Mouse (Mus musculus): ENCODE results near the gene Tspan8.
A peak's percentile ranks its signal among the peaks of the same experiment; 100 is the strongest.
"Not testable (repeated sequence)": the region's sequence is repeated elsewhere in the genome, so short reads cannot be mapped to it uniquely, and the experiment has no call there.

Gene Tspan8

DNA sequence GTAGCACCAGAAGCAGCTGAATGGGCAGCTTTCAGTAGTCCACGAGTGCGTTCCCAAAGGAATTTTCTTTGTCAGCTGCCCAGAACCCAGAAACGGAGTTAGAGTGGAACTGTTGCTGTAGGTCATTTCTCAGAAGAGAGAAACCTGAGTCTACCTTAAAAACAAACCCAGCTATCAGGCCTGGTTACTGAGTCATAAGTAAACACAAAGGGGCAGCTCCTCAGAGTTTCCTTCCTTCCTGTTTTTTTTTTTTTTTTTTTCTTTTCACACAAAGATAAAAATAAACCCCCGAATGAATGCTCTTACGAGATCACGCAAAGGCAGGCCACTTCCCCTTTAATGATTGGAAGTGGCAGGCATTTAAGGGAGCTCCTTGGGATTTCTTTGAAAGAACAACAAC is at the start of gene Tspan8:
Gene Tspan8 (plus strand): TSS at position 322 of the 400 bp plus-strand sequence.
- no peak for DNase-seq

DNA sequence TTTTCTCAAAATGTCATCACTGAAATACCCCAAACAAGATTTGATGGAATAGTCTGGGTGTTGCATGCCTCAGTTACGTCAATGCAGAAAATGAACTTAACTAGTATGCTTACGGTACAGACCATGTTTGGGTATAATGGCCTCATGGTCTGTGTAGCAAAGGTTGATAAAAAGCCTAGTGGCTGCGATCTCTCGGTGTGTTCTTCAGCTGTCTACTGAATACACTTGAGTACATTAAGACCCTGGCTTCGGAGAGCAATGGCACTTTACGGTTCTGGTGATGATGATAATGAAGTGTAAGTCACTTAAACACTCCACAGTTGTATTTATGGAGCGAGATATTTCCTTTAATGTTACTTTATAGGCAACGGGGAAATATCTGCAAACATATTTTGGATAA is 46.6 kb upstream of the Tspan8 start:
- no peak for DNase-seq

DNA sequence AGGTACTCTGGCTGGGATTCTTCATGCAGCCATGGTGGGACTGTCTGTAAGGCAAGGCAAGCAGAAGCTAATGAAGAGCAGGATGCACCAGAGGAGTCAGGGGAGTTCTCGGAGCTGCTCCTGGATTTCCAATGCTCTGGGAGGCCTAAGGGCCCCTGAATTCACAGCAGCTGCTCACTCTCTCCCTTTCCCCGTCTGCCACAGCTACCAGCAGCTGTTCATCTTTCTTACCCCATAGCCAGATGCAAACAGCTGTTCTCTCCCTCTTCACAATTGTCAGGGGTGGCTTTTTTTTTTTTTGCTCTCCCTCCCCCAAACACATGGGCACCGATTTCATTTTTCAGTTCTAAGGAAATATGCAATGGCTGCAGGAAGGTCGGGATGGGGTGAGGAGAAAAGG is 42.2 kb upstream of the Tspan8 start:
- DNase-seq, result no peak

DNA sequence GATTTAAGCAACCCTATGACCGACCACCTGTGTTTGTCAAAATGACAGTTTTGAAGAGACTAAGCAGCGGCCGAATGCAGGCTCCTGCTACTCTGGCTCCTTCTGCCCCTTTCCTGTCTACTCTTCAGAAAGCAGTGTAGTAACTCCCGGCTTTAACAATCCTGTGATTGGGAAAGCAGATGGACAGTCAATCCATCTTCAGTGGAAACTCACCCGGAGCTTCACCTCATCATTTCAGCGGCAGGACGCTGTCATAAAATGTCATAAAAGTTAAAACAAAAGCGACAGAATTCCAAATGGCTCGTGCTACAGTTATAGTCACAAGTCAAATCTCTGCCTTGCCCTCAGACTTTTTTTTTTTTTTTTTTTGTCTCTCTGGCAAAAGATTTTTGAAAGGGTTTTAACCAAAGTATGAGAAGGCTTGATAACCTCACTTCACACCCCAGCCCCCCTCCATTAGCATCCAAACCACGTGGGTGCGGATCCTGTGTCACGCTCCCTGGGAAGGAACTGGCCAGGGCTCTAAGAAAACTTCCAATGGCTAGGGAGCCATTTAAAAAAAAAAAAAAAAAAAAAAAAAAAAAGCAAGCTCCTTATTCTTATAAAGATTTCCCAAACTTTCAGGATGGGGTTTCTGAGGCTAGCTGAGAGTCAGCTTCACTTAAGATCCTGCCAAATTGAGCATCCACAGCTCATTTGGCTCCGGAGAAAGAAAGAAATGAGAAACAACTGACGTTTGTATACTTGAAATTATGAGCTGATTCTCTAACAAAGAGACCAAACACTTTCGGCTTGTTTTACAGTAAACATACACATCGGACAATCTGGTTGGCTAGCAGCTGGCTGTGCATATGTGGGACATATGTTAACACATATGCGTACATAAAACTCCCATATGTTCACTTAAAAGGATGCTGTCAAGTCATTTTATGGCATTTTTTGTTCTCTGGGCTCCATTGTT is 40.4 kb upstream of the Tspan8 start:
- no peak for DNase-seq

DNA sequence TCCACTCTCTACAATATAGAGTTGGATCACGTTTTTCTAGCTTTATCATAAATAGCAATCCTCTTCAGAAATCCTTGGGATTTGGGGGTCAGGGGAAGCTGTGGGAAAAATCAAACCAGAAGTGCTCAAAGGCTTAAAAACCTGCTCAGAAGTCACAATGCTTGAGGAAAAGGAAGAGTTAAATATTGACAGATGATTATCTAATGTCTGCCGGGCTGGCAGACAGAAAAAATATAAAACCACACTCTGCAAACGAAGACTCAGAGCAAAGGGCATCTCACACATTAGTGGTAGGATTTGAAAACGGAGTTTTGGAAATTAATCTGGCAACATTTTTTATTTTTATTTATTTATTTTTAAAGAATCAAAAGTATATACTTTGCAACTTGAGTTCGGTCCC is 39.3 kb upstream of the Tspan8 start:
- no peak for DNase-seq

DNA sequence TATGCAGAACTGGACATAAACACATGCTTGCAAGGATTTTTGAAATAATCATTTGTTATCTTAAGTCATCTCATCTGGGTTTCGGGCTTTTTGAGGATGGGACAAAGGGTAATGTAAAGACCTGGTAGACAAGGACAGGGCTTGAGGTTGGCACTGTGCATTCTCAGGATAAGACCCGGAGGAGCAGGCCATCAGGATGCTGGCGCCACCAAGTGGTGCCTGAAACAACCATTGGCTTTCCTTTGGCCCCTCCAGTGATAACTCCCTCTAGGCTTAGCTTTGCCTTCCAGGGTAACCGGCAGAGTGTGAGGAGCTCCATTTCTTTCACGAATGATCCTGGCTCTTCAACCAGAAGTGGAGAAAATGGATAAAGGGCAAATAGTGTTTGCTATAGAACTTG is 38.0 kb upstream of the Tspan8 start:
- DNase-seq, result peak; percentile 28

DNA sequence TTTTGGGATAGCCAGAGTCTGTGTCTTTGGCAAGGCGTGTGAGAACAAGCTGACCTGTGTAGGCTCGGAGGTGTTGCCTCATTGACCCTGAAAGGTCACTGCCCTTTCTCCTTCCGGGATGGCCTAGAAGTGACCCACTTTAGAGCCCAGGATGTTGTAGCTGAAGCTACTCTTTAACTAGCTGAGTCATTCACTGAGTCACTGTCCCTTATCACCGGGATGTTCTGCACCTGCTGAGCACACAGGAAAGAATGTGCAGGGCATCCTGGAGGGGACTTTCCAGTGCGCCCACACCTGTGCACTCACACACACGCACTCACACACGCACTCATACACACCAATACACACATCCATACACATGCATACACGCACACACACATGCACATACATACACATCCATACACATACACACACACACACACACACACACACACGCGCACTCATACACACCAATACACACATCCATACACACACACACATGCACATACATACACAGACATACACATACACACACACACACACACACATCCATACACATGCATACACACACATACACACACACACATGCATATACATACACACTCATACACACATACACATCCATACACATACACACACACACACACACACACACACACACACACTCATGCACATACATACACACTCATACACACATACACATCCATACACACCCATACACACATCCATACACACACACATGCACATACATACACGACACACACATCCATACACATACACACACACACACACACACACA is 36.2 kb upstream of the Tspan8 start:
- DNase-seq, result peak; percentile 43

DNA sequence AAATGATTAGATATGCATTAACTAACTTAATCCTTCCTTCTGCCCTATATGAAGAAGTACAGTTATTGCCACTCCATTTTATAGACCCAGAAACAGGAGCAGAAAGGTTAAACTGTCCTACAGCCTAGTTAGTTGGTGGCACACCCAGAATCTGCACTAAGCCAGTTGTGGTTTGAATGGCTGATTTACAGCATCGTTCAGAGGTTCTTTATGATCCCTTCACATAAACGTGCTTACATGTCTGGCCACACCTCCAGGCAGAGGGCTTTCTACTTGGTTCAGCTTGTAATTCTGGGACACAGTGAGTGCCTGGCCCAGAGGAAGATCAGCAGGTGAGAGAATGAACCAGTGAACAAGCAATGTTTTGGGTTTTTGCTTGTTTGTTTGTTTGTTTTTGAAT is 33.4 kb upstream of the Tspan8 start:
- no peak for DNase-seq

DNA sequence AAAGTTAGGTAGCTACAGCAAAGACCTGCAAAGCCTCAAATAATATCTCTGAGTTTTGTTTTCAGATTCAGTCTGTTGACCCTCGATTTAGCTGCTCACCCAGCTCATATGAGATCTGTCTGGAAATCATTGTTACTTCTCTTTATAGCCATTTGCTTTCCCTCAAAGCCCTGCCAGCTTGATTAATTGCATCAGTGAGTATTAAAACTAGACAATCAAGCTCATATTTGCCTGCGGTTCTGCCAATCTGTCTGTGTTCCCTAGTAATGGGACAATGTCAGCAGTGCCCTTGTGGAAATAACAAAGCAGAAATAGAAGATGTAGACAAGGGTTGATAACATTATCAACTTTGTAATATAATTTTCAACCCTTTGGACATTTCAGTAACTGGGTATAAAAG is 25.8 kb upstream of the Tspan8 start:
- no peak for DNase-seq

DNA sequence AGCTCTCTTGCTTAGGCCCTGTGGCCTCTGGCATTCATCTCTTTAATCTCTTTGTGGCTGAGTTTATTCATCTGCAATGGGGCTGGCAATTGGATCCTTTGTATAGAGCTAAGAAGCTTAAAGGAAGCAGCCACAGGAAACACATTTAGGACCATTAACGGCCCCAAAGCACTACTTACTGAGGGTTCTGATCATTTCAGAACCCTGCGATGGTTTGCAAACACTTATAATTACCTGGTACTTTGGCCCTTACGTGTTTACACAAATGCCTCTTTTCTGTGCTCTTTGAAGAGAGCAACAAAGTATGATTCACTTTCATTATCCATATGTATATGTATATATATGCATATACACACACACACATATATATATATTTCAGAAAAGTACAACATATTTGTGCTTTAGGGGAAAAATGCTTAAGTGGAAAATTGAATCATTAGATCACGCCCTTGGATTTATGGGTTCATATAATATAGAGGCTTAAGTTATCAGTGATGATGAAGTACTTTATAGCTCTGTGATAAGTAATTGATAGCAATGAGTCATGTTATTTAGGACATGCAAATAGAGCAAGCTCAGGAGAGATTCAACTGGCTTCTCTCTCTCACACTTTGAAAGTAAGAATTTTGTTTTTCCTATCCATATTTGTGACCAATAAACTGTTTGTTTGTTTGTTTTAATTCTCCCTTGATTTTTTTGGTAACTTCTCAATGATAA is 20.4 kb upstream of the Tspan8 start:
- DNase-seq, result no peak

DNA sequence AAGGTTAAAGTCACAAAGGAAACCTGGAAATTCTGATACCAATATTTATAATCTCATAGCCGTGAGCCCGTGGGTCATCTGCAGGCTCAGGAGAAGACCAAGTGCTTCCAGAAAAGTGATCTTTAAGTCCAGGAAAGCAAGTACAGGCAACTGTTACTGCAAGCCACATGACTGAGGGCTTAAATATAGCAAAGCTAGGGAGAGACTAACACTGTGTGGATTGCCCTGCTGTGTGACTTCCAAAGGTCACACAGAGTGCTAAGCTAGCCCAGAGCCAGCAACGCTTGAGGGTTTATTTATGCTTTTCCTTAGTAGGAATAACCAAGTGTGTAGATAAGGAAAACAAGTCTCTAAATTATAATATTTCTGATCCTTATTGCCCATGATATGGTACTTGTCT is 15.2 kb upstream of the Tspan8 start:
- peak; percentile 27 for DNase-seq

DNA sequence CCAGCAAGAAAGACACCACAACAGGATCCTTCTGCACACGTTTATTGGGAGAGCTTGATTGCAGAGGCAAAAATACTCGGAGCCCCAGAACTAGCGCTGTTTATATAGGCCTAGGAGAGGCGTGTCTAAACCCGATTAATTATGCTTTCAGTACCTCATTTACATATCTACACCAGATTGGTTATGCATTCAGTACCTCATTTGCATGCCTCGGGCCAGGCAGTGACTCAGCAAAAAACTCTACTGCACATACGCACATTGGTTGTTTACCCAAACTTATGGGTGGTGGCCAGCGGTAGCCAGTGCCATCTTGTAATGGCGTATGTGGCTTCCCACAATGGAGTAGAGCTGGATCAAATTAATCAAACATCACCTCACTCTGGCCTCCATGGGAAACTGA is 13.6 kb upstream of the Tspan8 start:
- DNase-seq, result not testable (repeated sequence)

DNA sequence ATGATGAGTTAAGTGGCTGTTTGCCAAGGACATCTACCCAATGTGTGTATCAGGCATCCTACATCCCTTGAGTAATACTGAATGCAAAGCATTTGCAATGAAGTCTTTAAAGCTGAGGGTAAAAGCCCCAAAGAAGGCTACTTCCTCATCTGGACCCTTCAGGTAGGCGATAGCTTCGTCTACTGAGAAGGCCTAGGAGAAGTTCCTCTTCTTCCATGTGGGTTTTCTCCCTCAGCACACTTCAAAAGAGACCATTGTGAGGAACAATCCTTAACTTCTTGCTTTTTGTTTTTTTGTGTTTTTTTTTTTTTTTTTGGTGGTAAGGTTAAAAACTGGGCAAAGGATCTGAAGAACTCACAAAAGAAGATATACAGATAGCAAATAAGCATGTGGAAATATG is 12.9 kb upstream of the Tspan8 start:
- no peak for DNase-seq

DNA sequence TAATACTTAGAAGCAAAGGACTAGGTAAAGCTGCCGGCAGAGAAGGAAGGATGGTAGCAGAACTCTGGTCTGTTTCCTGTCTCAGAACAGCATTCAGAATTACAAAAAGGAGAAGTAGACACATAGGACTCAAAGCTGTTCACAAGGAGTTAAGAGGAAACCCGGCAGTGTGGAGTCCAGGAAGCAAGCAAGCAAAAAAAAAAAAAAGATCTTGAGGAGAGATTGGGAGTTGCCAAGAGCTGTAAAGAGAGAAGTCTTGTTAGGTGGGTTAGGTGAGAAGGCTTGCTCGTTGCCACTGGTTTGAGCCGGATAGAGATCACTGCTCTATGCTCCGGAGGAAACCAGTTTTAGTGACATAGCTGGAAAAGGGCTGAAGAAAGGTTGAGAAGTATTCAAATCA is 10.6 kb upstream of the Tspan8 start:
- DNase-seq, result no peak

DNA sequence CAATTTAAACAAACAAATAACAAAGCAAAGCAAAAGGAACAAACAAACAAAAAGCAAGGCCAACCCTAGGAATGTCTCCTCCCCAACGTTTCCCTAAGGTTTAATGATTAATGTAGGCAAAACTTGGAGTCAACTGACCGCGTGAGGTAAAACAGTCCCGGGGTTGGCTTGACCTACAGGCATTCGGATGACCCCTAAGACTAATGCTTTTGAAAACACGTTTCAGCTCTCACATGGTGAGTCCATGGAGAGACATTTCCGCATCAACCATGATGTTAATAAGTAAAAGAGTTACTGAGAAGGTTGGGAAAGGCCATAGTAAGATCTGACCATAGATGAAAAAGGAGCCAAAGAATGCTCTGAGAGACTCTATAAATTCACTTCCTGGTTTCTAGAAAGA is 7.5 kb upstream of the Tspan8 start:
- peak; percentile 63 for DNase-seq

DNA sequence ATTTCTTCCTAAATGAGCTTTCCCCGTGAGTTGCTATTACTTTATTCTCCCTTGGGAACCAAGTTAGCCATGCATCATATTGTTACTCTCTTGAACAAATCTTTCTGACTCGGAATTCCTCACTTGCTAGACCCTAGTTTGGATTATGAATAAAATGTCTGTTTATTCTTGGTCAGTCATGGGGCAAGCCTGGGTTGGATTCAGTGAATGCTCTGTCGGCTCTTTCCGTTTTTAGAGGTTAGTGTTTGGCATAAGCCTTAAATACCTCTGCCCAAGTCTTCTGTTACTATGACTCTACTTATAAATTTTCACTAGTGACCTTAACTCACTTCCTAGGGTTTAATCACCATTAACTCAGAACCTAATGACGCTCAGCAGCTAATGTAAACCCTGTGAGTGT is 5.1 kb upstream of the Tspan8 start:
- no peak for DNase-seq

DNA sequence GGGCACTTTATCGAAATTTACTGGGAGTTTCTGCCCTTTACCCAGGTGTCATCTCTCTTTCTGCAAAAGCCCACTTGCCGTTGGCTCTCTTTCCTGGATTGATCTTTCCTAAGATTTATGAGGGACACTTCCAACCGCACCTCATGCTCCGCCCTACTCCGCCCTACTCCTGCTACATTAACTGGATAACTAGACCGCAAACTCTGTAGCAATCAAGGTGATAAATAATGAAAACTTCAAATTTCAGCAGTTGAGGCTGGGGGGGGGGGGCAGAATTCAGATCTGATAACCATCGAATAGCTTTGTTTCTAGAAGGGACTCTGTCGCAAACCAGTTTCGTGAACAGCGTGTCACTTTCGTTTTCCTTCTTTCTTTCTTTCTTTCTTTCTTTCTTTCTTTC is 1.8 kb upstream of the Tspan8 start:
- no peak for DNase-seq

DNA sequence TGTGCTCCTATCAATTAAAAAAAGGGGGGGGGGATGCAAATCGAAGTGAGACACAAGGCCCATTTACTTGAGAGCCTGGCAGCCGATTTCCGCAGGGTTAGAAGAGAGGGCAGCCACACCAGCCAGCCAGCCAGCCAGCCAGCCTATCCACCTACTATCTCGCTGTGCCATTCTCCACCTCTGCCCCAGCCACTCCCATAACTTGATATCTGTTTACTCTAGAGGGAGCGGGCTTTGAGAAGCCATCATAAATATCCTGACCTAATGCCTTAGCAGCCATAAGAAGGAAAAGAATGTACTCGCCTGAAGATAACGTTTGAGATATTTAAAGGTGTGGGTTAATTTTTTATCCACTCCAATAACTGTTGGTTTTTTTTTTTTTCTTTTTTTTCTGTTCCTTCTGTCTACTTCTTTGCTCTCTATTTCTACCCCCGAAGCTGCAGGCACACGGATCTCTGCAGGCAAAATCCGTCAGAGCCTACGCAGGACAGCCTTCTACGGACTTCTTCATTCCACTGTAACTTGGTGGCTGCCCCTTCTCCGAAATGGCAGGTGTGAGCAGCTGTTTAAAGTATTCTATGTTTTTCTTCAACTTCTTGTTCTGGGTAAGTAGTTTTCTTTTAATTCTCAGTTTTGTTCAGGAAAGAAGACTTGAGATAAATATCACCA is 558 bp downstream of the Tspan8 start:
- peak; percentile 22 for DNase-seq

DNA sequence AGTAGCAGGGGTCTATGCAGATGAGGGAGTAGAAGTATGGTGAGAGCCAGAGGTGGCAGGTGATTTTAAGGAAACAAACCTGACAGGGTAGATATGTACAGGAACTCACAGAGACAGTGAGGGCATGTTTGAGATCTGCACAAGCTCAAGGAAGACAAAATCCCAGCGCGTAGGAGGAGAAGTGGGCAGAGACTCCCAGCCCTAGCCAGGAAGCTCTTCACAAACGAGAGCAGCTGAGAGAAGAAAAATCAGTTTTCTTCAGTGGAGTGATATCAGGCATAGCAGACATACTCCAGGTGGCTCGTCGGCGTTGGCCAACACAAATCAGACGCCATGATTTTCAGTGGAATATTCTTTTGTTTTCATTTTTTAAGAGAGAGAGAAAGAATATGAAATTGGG is 8.7 kb downstream of the Tspan8 start:
- no peak for DNase-seq

DNA sequence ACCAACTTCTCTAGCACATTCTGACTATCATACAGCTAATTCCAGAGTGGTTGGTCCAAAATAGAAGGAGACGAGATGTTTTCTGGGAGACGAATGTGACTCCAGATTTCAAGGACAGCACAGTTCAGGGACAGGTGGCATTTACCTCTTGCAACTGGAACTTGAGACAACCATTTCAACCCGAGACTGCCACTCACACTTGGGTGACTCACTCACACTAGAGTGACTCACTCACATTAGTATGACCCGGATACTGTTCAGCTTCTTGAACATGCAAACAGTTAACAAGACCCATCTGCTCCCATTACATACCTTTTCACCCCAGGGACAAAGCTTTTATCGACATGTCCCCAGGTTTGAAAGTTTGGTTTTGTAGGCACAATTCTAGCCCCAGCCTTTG is 12.2 kb downstream of the Tspan8 start:
- no peak for DNase-seq

DNA sequence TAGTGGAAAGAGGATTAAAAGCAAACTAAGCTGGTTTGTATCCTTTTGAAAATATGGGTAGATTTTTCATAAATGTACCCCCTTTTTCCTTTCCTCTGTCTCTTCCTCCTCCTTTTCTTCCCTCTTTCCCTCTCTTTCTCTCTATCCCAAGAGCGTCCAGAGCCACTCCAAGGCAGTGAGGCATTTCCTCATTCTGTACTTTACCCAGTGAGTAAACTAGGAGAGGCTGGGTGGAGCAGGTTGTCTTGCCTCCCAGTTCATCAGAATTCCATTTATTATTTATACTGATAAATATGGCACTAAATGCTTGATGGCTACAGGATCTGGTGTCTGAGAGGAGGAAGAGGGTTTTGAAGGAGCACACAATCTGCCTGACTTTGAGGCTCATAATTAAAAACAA is 13.1 kb downstream of the Tspan8 start:
- DNase-seq, result no peak

DNA sequence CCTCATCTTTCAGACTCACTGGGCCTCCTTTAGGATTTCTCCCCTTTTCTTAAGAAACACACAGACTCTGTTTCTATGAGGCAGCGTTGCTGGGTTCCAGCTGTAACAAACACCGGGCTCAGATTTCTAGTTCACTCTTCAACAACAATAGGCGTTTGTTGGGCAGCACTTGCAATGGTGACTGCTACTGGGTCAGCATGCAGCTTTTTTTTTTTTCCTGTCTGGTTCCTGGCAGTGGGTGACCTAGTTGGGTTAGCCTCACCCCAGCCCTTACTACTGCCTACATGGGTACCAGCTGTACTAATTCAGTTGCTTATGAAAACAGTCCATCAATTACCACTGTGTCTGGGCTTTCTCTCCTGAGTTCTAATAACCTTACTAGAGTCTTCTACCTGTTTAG is 14.1 kb downstream of the Tspan8 start:
- DNase-seq, result no peak

DNA sequence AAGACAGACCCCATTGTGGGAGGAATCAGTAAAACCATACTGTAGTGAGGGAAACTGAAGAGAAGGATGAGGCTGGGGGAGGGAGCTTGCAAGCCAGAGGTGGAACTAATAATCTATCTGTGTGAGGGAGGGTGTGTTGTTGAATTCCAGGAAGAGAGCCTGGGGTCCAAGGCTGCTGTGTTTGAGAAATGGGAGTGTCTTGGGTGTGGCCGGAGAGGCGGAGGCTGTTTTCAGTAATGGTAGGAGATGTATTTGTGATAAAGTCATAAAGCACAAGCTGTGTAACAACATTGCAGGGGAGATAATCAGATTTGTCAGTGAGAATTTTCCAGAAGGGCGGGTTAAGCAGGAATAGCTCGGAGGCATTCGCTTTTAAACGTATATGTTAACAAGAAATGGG is 17.4 kb downstream of the Tspan8 start:
- no peak for DNase-seq

Data from kidney, adult 18-20 months (tissue).